Mouse (Mus musculus): Measurements from ENCODE around the gene Mcf2l.

DNA sequence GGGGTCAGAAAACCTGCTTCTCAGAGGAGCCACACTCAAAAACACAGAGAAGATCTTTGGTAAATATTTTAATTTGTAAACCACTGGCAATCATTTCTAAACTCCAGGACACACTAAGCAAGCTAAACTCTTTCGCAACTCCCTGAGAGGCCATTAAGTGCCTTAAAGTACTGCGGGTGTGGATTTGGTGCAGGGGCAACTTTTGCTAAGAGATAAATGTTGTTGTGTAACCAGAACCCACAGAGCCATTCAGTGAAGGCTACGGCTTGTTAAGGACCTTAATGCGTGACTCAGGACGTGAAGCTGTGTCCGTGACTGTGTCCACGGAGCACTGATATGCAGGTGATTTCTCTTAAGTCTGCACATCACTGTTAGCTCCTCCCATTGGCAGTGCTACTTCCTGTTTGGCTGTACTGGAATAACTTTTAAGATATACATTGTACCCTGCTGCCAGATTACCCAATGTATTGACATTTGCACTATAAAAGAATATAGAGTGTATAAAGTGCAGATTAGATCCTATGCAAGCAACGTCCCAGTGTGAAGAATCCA is 47.8 kb upstream of the Mcf2l start:
- TF ChIP-seq EP300 (IDR thresholded peaks at IDR 0.05) (peak; percentile 90), CTCF (IDR thresholded peaks at IDR 0.05) (no peak)

Measured in lung, postnatal 0 days (tissue).